Mouse (Mus musculus) Muller cell, postnatal 12 days (primary cell): ENCODE measurements around the gene Kcnk12.

Source experiments
- DNase-seq: peaks from one replicate; pipeline ENCODE4 v3.0.0-alpha.2; 2015; ENCODE audit errors: inconsistent ontology term

Gene Kcnk12

DNA sequence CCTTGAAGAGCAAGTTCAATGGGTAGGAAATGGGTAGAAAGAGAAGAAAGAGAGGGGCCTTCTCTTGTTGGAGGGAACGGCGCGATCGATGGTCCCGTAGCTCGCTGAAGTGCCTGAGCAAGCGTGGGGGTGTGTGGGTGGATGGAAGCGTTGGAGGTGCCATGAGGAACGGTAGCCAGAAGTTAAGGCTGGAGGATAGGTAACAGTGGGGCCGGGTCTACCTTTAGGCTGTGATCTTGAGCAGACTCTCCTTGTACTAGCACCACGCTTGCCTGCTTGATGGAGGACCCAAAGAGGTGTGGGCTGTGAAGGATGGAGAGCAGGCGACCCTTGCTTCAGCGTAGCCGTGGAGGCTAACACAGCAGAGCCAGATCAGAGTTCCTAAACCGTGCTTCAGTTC lies 12.1 kb downstream of the Kcnk12 start:
- no peak for DNase-seq

DNA sequence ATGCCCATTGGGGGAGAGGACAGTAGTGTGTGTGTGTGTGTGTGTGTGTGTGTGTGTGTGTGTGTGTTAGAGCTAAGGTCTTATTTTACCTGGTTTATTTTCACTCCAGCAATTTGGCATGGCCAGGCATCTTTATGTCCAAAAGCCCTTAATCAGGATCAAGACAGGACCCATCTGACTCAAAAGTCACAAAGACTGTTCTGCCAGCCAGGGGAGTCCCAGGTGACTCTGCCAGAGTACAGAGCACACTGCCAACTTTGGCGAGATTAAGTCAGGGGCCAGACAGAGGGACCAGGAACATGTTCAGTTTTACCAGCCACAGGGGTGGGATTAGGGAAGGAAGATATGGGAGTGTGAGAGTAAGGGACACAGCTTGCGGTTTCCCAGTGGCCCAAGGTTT lies 12.9 kb downstream of the Kcnk12 start:
- no peak for DNase-seq

DNA sequence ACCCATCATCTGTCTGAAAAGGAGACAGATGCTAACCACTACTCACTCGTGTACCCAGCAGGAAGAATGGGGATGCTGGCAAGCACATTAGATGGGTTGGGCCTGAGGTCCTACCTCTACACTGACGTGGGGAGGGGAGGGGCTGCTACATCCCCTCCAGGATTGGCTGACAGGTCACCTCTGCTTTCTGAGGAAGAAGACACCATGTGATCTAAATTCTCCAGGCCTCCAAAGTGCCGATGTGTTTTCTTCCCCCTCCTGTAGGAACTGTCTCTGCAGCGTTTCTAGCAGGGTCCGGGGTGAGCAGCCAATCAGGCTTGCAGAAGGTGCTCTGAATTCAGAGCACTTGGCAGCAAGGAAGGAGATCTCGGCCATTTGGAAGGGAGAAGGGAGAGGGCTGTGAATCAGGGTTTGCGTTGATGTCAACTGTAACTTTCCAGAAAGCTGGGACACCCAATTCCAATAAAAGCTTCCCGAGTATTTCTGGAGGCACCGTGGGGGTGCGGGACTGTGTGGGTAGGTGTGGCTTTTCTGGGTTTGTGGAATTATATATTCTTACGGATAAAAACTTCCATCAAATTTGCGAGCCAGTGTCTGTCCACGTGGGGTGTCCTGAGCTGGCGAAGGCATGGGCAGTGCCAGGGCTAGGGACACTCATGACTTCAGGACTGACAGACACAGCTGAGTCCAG lies 13.5 kb downstream of the Kcnk12 start:
- no peak for DNase-seq

DNA sequence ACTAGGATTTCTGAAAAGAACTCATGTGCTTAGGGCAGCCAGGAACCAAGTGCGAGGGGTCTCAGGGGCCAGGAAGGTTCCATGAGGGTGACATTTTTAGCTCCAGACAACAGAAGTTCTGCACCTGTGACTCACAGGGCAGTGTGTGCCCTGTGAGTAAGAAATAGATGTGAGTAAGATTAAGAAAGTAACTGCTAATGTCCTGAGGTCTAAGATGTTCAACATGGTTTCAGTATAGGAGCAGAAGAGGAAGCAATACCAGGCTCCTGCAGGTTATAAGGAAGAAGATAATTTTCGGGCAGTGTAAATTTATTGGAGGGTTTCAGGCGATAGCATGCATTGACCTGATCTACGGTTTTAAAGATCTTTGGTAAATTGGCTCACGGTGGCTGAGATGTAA lies 16.6 kb downstream of the Kcnk12 start:
- DNase-seq = no peak

DNA sequence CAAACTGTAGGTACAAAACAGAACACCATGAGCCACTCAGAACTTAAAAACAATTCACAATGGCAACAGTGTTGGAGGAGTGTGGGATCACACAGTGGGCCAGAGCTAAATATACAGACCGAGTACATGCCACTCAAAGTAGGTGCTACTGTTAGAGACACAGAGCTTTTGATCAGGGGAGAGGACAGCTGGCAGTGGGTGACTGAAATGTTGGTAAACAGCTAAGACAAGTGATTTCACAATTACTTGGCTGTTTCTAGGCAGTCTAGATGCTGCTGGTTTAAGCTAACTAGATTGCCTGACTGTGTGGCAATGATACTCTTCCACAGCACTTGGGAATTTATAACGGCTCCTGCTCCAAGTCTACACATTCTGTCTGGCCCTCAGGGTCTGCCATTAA lies 17.6 kb downstream of the Kcnk12 start:
- no peak for DNase-seq

DNA sequence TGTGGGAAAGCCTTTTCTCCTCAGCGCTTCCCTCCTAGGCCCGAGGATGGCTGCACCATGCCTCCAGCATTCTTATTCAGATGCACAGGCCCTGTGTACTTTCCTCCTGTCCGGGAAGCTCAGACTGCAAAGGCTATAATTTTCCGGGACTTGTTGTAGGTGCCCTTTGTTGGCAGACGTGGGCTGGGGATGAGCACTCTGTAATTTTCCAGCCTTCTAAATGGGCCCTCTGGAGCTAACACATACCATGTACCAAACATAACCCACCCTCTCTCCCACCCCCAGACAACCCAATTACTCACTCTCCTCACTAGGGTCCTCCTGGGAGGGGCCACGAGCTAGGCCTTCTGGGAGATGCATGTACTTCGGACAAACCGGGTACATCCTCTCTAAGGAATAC lies 22.8 kb downstream of the Kcnk12 start:
- no peak for DNase-seq

DNA sequence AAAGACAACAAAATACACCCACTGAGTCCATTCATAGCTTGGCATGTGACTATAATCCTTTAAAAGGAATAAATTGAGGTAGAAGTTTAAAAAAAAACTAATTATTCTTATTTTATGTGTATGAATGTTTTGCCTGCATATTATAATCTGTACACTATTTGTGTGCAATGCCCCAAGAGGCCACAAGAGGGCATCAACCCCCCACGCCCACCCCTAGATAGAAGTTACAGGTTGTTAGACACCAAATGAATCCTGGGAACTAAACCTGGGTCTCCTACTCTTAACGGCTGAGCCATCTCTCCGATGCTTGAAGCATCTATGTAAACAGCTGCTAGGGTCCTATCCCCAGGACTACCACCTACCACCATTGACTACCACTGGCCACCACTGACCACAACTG lies 24.6 kb downstream of the Kcnk12 start:
- no peak for DNase-seq

DNA sequence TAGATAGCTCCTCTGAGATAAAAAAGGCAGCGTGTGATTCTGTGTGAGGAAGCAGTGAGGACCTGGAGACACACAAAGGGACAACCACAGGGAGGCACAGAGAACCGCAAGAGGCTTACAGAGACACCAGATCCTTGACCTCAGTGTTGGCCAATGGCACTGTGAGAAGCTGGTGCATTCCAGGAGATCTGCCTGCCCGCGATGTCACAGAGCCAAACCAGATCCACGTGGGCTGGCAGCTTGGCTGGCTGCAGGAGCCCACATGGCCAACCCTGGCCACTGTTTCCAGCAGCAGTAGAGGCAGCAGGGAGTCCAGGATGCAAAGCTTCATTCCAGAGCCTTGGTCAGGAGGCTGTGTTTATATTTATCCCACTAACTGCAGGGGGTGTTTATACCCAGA lies 27.0 kb downstream of the Kcnk12 start:
- DNase-seq = peak; percentile 77

DNA sequence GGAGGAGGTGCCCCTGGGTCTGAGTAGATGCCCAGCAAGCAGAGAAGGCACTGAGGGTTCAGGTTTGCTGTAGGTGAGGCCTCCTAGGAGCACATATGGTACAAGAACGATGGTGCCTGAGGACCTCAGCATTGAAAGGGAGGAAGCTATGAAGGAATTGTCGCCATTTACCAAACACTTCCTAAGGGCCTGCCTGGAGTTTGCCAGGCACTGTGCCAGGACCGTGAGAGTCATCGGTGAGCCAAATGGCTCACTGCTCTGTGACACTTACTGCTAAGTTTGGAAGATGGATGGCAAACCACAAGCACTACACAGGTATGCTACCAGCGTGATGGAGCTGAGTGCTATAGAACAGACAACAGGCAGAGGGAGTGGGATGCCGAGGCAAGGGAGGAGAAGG lies 30.9 kb downstream of the Kcnk12 start:
- no peak for DNase-seq

DNA sequence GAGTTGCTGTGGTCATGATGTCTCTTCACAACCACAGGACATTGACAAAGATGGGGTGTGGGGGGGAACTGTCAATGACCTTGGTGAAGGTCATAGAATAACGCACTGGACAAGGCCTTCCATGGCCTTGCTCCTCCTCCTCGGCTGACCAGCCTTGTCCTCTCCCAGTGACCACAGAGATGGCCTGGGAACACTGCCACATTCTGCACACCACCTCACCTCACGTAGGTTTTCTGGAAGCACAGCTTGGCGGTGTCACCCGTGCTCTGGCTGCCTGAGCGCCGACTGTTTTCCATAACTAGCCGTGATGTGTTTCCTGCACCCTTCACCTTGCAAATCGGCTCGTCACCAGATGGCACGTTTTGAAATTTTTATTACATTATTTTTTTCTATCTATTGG lies 32.8 kb downstream of the Kcnk12 start:
- no peak for DNase-seq

DNA sequence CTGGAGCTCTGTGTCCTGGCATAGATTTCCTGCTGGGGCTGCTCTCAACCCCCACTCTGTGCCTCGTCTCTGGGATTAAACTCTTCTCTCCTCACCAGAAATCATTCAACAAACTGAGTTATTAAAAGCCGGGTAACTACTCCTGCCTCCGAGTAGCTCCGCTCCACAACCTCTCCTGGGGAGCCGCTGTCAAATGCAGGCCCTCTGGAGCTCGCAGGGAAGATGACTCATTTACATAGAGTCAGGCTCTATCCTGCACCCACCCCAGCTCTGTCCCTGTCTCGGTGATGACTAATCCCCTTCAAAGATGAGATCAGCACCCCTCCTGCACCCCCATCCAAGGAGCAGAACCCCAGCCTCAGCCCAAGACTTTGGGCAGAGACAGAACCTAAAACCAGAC lies 34.6 kb downstream of the Kcnk12 start:
- DNase-seq = peak; percentile 23

DNA sequence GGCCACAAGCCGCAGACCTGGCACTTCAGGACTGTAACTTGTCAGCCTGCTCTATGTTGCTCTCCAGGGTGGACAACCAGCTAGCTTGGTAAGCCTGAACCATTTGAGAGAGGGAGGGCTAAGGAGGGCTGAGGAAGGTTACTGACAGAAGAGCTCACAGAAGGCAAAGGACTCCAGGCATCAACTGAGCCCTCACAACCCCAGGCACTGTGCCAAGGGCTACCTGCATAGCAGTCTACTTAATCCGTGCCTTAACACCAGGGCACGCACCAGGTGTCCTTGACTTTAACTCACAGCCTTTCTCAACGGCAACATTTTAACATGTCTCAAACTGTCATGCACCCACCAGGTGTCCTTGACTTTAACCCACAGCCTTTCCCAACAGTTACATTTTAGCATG lies 37.5 kb downstream of the Kcnk12 start:
- no peak for DNase-seq

DNA sequence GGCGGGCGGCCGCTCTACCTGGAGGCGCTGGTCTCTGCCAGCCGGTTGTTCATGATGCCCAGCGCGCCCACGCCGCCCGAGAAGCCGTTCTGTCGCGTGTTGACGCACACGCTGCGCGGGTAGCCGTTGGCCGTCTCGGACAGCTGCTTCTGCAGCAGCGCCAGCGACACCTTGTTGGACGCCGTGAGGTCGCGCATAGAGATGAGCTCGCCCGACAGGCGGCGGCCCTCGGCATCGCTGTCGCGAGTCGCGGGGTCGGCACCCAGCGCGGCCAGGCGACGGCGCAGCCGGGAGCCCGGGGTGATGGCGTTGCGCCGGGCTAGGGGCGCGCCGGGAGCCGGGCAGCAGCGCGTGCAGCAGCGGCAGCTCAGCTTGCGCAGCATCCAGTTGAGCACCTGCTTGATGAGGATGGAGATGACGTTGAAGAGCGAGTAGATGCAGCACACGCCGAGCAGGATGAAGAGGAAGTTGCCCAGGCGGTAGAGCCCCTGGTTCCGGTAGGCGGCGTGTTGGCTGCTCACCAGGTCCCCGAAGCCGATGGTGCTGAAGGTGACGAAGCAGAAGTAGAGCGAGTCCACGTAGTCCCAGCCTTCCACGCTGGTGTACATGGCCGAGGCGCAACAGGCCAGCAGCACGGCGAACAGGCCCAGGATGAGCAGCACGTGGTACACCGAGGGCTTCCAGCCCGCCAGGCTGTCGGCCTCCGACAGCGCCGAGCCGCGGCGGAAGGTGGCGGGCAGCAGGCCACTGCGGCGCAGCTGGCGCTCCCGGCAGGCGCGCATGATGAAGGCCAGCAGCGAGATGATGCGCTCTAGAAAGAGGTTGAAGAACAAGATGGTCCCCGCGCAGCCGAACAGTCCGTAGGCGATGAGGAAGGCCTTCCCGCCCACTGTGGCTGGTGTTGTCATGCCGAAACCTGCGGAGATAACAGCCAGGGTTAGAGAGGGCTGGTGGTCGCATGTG lies 51.6 kb downstream of the Kcnk12 start:
- peak; percentile 55 for DNase-seq

DNA sequence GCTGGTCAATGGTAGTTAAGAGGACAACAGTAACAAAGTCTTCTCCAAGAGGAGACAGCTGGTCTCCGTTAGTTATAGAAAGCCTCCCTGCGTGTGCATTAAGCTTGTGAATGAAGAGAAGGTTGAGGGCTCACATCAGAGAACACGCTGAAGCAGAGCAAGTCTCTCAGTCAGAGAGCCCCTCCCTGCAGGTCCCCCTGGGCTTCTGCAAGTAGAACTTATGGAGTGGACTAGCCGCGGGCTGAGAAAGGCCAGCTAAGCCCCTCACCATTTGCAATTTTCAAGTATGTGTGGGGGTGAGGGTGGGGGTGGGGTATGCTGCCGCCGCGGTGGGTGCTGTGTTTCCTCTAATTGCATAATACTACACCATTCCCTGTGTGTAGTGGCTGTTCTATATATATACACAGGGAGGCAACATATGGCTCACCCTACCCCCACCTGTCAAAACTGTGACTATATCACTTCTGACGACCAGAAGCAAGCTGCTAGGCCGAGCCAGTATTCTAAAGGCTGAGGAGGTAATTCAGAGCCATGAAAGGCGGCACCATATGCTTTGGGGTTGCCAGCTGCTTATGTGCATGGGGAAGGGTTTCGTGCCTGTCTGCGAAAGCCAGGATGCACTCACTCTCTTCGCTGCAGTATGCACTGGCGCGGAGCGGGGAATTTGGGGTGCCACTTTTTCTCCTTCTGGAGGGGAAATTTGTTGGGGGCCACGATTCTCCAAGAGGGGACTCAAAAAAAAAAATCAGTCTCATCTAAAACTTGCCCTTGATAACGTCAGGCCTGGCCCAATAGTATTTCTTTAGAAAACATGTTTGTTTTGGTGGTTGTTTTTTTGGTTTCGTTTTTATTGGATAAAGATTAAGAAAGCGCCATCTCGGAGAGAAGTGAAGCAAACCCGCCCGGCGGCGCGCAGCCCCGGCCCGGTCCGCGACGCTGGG lies 52.5 kb downstream of the Kcnk12 start:
- DNase-seq = no peak

DNA sequence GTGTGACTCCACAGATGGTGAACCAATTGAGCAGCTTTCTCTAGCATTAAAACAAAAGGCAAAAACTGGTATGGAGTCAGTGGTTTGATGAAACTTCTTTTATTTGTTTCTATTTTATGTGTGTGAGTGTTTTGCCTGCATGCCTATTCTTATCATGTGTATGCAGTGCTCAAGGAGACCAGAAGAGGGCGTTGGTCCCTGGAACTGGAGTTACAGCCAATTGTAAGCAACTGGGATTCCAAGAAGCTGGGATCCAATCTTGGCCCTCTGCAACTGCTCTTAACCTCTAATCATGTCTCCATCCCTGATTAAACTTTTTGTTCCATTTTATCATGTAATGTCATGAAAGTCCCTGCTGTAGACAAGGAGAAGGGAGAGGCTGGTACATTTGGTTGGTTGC lies 58.0 kb downstream of the Kcnk12 start:
- no peak for DNase-seq

DNA sequence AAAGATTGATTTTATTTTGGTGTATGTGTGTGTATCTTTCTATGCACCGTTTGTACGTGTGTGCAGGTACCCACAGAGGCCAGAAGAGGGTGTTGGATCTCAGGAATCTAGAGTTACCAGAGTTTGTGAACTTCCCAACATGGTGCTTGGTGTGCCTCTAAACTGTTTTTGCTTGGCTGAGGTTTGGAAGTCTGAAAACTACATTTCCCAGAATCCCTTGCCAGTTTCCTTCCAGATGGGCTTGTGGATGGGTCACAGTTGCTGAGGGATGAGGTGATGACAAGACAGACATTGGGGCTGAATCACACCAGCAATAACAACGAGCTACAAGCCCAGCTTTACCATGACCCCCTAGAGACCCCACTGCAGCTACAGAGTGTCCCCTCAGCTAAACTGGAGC lies 60.6 kb downstream of the Kcnk12 start:
- DNase-seq = no peak

DNA sequence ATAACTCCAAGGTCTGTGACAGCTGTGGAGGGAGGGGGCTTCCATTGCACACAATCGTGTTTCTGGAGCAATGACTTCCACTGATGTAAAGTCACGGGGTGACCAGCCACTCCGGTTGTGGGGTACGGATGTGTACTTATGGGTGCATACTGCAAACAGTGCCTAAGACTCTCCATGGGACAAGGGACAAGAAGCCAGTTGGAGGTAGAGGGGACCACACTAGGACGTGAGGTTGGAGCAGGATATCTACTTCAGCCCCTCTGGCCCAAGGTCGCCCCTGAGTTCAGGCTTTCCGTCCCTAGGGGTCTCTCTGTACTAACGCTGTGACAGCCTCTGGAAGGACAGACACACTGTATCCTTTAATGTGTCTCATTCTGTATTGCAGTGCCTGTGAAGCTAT lies 63.3 kb downstream of the Kcnk12 start:
- DNase-seq = no peak

DNA sequence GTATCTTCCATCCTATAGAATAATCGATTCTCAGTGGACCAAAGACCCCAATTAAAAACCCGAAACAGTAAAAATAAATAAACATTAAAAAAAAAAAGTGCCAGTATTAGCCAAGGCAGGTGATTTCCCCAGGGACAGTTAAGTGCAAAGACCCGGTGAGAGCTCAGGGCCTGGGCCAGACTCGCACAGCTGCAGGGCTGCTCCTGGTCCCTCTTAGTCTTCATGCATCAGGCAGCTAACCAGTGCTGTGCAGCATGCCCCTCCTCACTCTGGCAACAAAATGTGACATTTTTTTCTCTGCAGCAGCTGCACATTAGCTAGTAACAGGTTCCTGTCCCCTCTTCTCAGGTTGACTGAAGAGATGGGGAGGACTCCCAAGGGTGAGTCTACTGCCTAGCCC lies 65.8 kb downstream of the Kcnk12 start:
- no peak for DNase-seq

DNA sequence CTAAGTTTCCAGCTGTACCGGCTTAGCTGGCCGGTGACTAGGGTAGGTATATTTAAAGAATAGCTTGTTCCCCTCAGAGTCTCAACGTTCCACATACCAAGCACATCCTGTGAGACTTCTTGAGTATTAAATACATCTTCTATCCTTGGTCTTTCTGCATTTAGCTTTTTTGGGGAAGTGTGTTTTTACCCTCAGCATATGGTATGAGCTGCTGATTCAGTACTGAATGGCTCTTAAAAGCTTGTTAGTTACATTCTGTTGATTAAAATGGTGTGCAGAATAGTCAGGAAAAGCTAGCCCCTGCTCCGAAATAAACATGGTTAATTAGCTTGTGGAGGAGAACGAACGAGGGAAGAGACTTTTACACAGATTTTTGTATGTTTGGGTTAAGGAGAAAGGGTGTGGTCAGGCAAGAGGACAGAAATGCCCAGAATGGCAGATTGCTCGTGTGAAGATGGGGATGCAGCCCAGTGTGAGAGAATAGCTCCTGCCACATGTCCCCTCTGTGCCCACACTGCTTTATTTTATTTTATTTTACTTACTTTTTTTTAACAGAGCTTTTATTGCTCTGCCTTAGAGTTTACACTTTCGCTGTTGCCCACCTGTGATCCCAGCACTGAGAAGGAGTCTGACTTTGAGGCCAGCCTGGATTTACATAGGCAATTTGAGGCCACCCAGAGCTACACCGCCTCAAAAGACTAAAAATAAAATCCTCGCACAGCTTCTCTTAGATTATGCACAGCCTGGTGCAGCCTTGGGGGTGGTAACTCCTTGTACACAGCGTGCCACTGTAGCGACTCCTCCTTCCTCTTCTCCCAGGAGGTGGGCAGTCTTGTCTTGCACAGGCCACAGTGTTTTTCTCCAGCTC lies 71.1 kb downstream of the Kcnk12 start:
- DNase-seq = no peak

DNA sequence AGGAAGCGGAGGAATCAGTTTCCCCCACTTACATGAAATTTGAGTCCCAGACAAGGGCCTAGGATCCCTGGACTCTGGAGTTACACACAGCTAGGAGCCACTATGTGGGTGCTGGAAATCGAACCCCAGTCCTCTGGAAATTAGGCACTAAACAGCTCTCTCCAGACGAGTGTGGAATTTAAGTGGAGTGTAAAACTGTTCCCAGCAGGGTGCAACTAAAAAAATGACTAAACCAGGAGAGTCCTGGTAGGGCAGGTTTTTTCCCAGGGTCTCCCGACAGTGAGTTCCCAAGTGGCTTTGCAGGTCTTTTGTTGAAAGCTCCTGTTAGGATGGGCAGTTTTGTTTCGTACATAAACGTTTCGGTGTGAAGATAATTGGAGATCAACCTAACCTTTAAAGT lies 73.1 kb downstream of the Kcnk12 start:
- no peak for DNase-seq

DNA sequence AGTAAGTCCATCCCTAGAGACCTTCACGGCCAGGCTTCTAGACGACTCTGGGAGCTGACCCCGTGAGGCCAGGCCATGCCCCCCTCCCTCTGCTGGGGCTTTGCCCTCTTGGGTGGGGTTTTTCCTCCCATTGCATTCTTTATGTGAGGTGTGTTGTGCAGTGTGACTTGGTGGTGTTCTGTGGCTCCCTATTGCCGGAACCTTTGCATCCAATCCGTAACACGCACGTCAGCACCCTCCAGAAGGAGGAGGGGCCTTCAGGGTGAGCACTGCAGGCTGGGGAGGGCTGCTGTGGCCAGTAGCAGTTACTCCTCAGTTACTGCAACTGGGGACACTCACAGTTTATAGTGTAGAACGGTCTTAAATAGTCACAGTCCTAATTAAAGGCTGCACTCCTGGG lies 97.7 kb downstream of the Kcnk12 start:
- DNase-seq = no peak
